ENCODE assay signal across 8 mouse cellular contexts in genomic region chr8:70660273-70660725, GRCm38 (mm10). TPM values are rescaled to one million over a fixed set of nuclear protein-coding genes. Genes with fewer than 3 reads are reported as not detected.
DNase-seq lines count a peak whose midpoint lies in the region; ATAC-seq lines count a peak whose summit lies in the region.

Pgpep1 (minus strand) TSS chr8:70660388.

- H3K27ac ChIP-seq in forebrain, embryonic 11.5 days (ENCODE audit: low read depth, low read length), result peak within 1 kb of the TSS; percentile 37; the same call in 1 of the 2 replicates
- H3K27ac ChIP-seq in macrophage, result peak within 1 kb of the TSS; percentile 69

- peaks cover 38% of the 10 kb centered on the region for H3K79me2 ChIP-seq in macrophage (ENCODE audit: inconsistent target)

- H3K9ac ChIP-seq in forebrain, embryonic 11.5 days (ENCODE audit: low read length), result peak within 1 kb of the TSS; percentile 80

- H3K4me3 ChIP-seq in forebrain, embryonic 11.5 days (ENCODE audit: low read depth, low read length), result peak within 1 kb of the TSS; percentile 75
- peak within 1 kb of the TSS; percentile 91 for H3K4me3 ChIP-seq in macrophage (ENCODE audit: inconsistent target)

- H3K4me2 ChIP-seq in forebrain, embryonic 11.5 days (ENCODE audit: low read depth, low read length, severe bottlenecking), result peak within 1 kb of the TSS; percentile 85

- ATAC-seq in forebrain, embryonic 11.5 days (replicated peaks; ENCODE audit: low FRiP score), result peak; percentile 56
- peak; percentile 30 to 40 for ATAC-seq in hematopoietic stem cell, adult 5-6 weeks (replicated peaks in 1 of 2; ENCODE audit: insufficient read depth in 1 of 2, low FRiP score in 2 of 2, low TSS enrichment in 1 of 2, low read depth in 1 of 2, poor library complexity in 2 of 2, severe bottlenecking in 2 of 2)

- H3K27me3 ChIP-seq in forebrain, embryonic 11.5 days (ENCODE audit: control insufficient read depth, insufficient read depth, low read length), result no peaks in the 10 kb centered on the region

- no peak for DNase-seq in urinary bladder, adult 2 months (ENCODE audit: low spot score)
- no peak for DNase-seq in urinary bladder, postnatal 10 days (ENCODE audit: low spot score)
- peak; percentile 73 for DNase-seq in forebrain, embryonic 11.5 days (ENCODE audit: low spot score)
- no peak for DNase-seq in left cerebral cortex, adult 8-10 months (ENCODE audit: low spot score in 2 of 2)
- peak; percentile 66 for DNase-seq in testis, postnatal 14 days (ENCODE audit: low spot score)
- DNase-seq in cerebellum, postnatal 4 days (ENCODE audit: low spot score in 2 of 2), result no peak

- no peaks in the 10 kb centered on the region for H3K36me3 ChIP-seq in forebrain, embryonic 11.5 days (ENCODE audit: control insufficient read depth, insufficient read depth, low read length)
- H3K36me3 ChIP-seq in macrophage (ENCODE audit: inconsistent target), result peaks cover 20% of the 10 kb centered on the region; the same call in 1 of the 2 replicates

- H3K9me3 ChIP-seq in forebrain, embryonic 11.5 days (ENCODE audit: control insufficient read depth, low read length), result no peaks in the 10 kb centered on the region

- WGBS in forebrain, embryonic 11.5 days, result 2% methylated on average over 14 of the region's 14 CpGs
- 18% methylated on average over 14 of the region's 14 CpGs for WGBS in macrophage (ENCODE audit: missing documents)

- H3K4me1 ChIP-seq in forebrain, embryonic 11.5 days (replicated peaks; ENCODE audit: control insufficient read depth, insufficient read depth, low read length), result peaks cover 20% of the 10 kb centered on the region

RNA-seq across cellular contexts. Expression of gene Pgpep1, which starts in this region (rescaled TPM):
- 19.2 and 20.6 TPM in 2 replicates for polyA plus RNA-seq in urinary bladder, adult 2 months (2012; rRNA removed)
- 70.9 and 73.8 TPM in 2 replicates for polyA plus RNA-seq in forebrain, embryonic 11.5 days (2014; fragmentation: Nextera tagmentation; extraction: Ambion mirVana)
- 5.5 and 8.2 TPM in 2 replicates for total RNA-seq in hematopoietic stem cell, adult 5-6 weeks (2017)
- total RNA-seq in left cerebral cortex, adult 8-10 months (2022), result 10 to 100 TPM; 11.2 to 17.0 (median 13.4) TPM
- 10 to 100 TPM in 25 of 26 experiments, 1 to 10 TPM in 1; 8.5 to 30.1 (median 21.1) TPM for total RNA-seq in macrophage (2018; cell fraction: chromatin; rRNA removed)
- 10 to 100 TPM; 19.1 to 38.4 (median 30.7) TPM for total RNA-seq in macrophage (2018; cell fraction: cytosol; rRNA removed)
- total RNA-seq in macrophage (2018; cell fraction: nucleus; rRNA removed), result 10 to 100 TPM; 12.7 to 46.1 (median 25.0) TPM
- polyA plus RNA-seq in macrophage (2018), result 19.1 to 57.8 TPM (median 24.3 TPM) in 3 replicates

Comparison
In these comparisons a context has a peak if more than half of its experiments do, and no peak if none do; other contexts are left out.
1. DNase-seq: peak in forebrain, embryonic 11.5 days (single experiment) and testis, postnatal 14 days (single experiment); none in urinary bladder, adult 2 months (single experiment), urinary bladder, postnatal 10 days (single experiment), left cerebral cortex, adult 8-10 months (0 of 2) and cerebellum, postnatal 4 days (0 of 2).